Mouse (Mus musculus) MEL (cell line): ENCODE measurements around the gene Wfdc3.

Source experiments
- JUND ChIP-seq: IDR thresholded peaks from 2 replicates; pipeline ENCODE4 v1.6.1; 2011; ENCODE audit warnings: low read depth, mild to moderate bottlenecking, improper control_type of control experiment, low read length
- MAFK ChIP-seq: IDR thresholded peaks from 2 replicates; pipeline ENCODE4 v1.6.1; 2011; ENCODE audit warnings: low read depth, mild to moderate bottlenecking, low read length, improper control_type of control experiment, borderline replicate concordance
- MAX ChIP-seq: IDR thresholded peaks from 2 replicates; pipeline ENCODE4 v1.6.1; 2011; ENCODE audit warnings: low read length, improper control_type of control experiment
- TCF12 ChIP-seq: IDR thresholded peaks from 2 replicates; pipeline ENCODE4 v1.6.1; 2014; ENCODE audit warnings: low read depth, mild to moderate bottlenecking, inconsistent platforms, low read length, improper control_type of control experiment, moderate library complexity
- ZC3H11A ChIP-seq: IDR thresholded peaks from 2 replicates; pipeline ENCODE4 v1.6.1; 2012; ENCODE audit warnings: low read depth, mild to moderate bottlenecking, inconsistent platforms, low read length, improper control_type of control experiment

- TF ChIP-seq TCF12 = no peak
- TF ChIP-seq JUND = no peak
- TF ChIP-seq MAFK = no peak
- TF ChIP-seq ZC3H11A = no peak
- TF ChIP-seq MAX = no peak
Measured at GRCm38 (mm10) chr2:164788411-164788810, 42.7 kb upstream of the Wfdc3 start.
